Mouse (Mus musculus) kidney, adult 9 months (tissue): ENCODE measurements around the gene Zfand6.
A peak's percentile ranks its signal among the peaks of the same experiment; 100 is the strongest.

Experiments
- DNase-seq: peaks from one replicate; pipeline ENCODE4 v3.0.0; 2022

Gene Zfand6

DNA sequence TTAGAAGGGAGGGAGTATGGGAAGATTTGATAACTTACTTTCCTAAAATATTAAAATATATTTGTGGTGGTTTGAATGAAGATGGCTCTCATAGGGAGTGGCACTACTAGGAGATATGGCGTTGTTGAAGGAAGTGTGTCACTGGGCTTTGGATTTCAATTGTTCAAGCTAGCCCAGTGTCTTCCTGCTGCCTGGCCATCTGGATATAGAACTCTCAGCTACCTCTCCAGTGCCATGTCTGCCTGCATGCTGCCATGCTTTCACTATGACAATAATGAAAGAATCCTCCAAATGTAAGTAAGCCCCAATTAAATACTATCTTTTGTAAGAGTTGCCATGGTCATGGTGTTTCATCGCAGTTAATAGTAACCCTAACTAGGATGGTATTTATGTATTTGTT is 40.7 kb downstream of the Zfand6 start:
- DNase-seq = no peak

DNA sequence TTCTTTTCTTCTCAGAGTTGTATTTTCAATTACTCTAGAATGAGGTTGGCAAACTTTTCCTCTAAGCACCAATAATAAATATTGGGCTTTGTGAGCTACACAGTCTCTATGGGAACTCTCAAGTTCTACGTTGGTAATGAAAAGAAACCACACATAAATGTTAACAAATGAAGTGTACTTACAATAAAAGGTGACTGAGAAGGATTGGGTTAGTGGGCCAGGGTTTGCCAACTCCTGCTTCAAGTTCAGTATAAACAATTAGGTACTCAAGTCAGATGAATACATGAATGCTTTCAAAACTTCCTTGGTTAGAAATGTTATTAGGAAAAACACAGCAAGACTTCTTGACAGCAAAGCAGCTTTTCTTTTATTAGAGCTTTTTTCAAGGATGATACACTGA is 43.5 kb downstream of the Zfand6 start:
- no peak for DNase-seq

DNA sequence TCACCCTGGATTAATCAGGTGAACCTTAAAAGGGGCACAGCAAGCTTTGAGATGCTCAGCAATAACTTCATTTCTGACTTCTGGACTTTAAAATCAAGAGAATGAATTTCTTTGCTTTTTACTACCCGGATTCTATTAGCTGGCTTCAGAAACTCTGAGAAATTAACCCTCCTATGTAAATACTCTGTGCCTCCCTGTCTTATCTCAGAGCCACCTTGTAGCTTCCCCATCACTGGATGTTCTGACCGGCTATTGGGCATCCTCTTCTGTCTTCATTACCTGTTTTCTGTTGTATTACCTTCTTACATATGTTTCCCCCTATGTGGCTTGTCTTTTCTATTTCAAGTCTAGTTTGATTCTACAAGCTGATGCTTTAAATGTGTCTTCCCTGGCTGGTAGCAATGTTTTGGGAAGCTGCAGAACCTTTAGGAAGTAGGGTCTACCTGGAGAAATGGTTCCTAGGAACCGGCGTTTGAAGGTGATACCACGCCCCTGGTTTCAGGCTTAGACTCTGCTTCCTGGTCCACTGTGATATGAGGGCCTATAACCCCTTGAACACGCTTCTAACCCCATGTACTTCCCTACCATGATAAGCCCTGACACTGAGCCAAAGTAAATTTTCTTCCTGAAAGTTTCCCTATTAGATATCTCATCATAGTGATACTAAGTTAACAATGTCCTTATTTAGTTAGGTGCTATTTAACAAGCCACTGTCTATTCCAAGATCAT is 46.3 kb downstream of the Zfand6 start:
- DNase-seq = no peak

DNA sequence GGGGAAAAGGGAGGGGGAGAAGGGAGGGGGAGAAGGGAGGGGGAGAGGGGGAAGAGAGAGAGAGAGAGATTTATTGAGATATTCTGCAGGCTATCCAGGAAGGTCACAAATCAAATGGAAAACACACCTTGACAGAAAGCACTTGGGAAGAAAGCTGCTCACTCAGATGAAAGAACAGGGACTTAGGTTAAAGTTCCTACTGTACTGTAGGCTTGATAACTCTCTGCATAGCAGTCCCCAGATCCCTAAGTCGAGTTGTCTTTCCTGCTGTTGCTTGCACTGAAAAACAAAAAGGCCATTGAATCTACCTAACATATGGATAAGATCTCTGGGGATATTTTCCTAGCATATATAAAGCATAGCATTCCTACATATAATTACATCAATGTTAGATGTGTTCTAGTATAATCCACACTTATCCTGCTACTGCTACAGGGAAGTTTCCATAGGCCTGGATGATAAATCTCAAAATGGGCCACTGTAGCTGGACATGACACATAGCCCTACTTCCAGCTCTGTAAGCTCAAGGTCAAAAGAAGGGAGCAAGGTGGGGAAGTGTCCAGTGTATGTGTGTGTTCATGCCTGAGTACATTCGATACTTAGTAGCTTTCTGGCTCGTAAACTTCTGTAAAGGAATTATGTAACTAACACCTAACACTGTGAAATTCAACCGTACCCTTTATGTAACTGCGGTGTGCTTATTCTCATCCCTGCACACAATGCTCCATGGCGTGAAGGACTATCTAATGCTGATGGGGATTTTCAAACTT is 47.4 kb downstream of the Zfand6 start:
- peak; percentile 55 for DNase-seq

DNA sequence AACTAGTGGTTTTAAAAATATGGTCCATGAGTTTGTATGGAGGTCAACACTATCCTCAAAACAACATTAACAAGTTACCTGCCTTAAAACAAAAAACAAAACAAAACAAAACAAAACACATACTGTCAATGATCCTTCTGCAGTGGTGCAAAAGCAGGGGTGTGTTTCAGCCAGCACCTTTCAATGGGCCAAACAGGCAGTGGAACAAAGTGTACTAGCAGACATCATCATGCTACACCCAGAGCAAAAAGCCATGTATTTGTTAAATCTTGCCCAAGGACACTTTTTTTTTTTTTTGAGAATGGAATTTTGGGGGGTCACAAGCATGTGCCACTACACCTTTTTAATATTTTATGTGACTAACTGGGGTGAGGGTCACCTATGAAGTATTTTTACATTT is 52.8 kb downstream of the Zfand6 start:
- no peak for DNase-seq

DNA sequence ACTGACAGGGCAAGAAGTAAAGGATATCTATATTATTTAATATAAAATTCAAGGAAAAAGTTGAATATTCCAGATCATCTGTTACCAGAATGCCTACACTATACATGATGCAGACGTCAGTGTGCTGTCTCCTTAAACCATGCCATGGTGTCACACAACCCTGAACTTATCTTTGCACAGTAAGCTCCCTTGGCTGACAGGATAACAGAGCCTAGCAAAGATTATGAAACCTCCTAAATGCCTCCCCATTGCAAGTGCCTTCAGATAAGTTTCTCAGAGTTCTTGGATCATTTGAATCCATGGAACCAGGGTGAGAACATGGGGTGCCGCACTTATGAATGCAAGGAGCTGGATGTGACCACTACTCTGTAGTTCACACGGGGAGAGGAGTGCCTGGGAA is 57.9 kb downstream of the Zfand6 start:
- DNase-seq = no peak

DNA sequence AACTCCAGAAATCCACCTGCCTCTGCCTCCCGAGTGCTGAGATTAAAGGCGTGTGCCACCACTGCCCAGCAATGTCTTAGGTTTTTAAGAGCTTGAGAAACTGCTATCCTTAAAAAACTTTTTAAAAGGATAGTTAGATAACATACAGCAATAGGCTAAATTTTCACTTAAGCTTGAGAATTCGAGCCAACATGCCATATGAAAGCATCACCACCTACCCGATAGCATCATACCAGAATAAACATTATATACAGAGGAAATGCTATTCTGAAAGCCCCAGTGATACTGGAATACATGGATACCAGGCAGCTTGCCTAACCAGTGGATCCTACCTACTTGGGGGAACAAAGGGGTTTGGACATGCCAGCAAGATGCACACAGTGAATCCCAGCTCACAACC is 66.0 kb downstream of the Zfand6 start:
- no peak for DNase-seq

DNA sequence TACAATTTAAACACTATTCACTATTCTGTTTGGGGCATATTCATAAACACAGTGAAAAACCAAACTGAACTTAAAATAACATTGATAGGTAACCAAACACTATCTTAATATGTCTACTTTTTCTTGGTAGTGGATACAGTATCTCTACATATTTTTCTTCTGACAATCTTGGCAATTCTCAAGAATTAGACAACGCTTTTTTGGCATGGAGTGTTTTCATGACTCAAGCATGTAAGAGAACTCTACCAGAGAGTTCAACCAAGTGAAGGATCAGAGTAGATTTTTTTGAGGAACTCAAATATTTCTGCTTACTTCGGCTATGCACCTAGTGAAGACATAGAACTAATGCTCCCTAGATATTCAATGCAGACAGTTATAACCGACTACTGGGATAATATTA is 68.8 kb downstream of the Zfand6 start:
- no peak for DNase-seq

DNA sequence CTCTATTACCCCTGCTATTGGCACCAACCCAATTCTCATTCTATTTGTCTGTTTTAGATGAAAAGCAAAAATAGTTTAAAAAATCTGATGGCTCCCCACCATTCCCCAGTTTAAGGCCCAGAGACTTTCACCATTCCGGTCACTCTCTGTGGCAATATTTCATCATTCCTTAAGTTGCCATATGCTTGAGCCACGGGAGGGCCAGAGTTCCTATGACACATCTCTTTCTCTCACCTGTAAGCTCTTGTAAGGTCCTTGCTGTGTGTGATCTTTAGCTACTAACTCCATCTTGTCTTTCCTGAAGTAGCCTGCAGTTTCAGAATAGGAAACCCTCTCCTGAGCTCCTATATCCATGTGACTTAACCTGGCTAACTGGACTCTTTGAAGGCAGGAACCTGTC is 70.8 kb downstream of the Zfand6 start:
- DNase-seq = no peak

DNA sequence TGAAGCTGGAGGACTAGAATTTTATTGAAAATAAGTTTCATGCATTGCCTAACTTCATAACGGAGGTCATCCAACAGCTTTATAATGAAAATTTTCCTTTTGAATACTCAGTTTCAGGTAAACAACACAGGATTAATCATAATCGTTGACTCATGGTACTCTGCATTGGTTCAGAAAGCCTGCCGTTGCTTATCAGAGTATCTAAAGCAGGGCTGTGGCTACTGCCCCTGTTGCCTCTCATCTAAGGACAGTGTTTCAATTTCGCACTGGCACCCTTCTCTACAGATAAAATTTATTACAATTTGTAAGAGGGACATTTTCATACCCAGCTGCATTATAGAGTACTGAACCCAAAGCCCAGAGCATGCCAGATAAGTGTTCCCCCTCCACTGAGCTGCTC is 77.3 kb downstream of the Zfand6 start:
- no peak for DNase-seq

DNA sequence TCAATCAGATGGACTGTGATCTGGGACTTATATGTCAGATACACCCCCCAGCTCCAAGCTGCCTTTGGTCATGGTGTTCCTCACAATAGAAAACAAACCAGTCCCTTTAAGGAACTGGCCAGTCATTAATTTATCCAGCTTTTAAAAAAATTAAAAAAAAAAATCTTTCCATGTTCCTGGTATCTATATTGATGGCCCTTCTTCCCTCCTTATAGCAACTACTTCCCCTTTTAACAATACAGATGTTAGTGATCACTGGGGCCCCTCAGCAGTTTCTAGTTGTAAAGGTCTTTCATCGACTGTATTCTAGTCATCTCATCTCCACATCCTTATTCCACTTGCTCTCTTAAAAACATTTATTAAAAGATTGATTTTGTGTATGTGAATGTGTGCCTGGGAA is 78.2 kb downstream of the Zfand6 start:
- no peak for DNase-seq

DNA sequence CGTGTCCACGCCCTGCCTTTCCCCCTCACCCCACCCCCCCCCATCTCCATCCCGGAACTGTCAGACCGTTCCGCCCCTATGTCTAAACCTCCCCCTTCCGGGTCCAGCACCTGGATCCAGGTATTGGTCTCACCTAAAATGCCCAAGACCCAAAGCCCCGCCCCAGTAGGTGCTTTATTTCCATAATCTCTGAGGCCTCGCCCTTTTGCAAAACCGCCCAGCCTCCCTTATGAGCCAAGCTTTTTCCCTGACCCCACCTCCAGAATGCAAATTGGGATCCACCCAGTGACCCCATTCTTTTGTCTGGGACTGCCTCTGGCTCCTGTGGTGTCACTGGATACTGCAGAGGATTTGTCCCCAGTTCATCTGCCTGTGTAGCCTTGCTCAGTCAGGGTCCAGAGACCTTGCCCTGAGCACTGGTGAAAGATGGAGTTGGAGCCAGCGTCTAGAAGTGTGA is 83.4 kb downstream of the Zfand6 start, which contains the start of gene Fah:
TSS of gene Fah (minus strand) at position 430 of the 457 bp plus-strand sequence.
- DNase-seq = peak; percentile 89

DNA sequence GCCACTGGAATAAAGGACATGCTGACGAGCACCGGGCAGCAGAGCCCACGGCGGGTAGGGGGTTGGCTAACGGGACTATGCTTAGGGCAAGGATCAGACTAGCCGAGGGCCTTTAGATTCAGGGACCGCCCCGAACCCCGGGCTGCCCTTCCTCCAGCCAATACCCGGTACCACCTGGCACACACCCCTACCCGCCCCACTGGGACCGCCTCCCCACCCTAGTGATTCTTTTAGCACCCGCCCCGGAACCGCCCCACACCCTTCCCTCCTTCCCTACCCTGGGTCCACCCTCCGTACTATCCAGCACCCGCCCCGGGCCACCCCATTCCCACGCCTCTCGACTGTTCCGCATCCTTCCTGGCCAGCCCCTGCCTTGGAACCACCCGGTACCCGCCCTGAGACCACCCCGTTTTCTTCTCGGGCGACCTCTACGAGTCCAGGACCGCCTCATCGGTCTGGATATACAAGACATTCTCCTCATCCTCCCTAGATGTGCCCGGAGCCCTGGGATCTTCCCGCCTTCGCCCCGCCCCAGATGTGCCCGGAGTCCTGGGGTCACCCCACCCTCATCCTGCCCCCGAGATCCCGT is 84.0 kb downstream of the Zfand6 start:
- DNase-seq = peak; percentile 96

DNA sequence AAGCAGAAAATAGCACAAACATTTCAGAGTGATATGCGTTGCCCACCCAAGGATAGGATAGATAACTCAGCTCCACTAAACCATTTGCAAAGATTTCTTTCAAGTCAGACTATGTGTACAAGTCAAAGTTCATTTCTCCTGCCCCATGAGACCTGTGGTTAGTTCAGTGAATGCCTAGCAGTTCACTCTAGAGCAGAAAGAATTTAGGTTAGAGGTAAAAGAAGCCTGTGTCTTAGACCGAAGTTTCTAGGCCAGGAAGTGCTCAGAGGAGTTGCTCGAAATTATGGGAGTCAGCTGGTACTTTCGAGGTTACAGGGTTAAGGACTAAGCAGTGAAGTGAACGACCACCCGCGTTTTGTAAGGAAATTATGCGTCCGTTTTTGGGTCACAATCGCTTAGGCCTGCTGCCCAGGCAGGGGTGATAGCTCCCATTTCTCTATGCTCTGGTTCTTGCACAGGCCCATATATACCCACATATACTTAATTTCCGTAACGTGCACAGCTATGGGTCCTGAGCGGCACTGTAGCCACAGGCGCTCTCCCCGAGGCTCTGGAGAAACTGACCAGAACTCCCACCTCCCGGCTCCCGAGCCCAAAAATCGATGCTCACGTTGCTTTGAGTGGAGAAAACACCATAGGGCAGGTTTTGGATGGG is 84.6 kb downstream of the Zfand6 start:
- DNase-seq = peak; percentile 56

DNA sequence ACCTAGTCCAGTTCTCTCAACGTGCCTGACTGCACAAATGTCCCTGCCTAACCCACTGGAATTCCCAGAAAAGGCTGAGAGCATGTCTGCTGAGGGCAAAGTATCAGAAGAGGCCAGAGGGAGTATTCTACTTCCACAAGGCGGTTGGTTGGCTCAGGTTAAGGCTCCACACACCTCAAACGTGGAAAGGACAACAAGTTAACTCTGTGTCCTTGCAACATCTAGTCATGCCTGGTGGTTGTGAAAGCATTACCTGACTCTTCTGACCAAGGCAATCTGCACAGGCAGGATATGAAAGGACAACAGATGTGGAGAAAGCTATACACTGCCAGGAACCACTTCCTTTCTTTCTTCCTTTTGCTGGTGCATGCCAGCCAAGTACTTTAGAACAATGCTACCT is 85.3 kb downstream of the Zfand6 start:
- DNase-seq = peak; percentile 92

DNA sequence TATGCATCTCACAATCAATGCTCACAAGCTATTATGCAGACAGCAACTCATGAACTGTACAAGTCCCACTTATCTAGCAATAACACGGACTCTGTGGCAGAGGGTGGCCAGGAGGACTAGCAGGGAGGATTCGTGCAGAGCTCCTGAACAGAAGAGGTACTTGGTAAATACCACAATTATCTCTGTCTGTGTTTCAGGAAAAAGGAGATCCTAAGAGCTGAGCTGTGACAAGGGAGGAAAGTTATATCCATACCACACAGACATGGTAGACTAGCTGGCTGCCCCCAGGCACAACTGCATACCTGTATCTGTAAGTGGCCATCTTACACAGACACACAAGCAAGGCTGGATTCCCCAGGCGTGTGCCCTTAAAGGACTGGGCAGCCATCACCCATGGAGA is 88.4 kb downstream of the Zfand6 start:
- no peak for DNase-seq

DNA sequence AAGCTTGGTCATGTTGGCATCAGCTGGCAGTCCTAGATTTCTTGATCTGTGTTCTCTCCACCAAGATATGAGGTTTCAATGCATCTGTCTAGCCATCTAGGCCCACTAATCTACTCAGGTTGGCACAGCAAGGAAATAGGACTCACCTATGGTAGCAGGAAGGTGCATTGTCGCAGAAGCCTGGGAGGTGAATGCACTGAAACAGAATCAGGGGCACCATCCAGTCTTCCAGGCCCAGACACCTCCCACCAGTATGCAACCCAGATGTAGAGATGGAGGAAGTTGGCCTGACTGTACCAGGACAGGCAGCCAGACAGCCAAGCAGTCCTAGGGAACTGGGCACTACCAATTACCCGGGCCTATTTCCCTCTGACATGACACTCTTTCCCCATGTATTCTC is 89.1 kb downstream of the Zfand6 start:
- no peak for DNase-seq

DNA sequence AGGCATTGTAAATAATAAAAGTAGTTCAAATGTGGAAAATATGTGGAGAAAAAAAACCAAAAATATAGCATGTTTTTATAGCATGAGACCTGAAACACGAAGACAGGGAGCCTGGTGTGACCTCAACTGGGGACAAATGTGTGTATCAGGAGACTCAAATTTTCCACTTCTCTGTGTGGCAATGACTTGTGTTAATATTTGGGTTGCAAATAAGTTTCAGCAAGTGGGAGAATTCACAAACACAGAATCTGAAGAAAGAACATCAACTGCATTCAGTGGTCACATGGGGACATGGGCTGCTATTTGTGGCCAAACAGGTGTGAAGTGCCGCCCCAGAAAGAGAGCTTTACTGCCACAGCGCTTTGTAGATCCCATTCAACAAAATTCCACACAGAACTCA is 93.1 kb downstream of the Zfand6 start:
- no peak for DNase-seq

DNA sequence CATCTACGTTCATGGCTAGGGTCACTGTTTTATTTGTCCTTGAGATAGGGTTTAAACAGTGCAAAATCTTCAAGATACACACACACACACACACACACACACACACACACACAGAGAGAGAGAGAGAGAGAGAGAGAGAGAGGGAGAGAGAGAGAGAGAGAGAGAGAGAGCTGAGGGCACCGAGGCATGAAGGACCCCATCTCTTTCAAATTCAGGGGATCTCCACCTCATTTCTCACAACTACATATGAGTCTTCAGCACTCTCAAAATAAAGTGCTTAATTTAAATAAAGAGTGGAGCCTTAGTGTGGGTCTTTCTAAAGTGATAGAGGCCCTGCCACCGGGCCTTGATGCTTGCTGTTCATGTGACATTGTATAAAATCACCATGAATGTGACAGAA is 93.8 kb downstream of the Zfand6 start:
- no peak for DNase-seq

DNA sequence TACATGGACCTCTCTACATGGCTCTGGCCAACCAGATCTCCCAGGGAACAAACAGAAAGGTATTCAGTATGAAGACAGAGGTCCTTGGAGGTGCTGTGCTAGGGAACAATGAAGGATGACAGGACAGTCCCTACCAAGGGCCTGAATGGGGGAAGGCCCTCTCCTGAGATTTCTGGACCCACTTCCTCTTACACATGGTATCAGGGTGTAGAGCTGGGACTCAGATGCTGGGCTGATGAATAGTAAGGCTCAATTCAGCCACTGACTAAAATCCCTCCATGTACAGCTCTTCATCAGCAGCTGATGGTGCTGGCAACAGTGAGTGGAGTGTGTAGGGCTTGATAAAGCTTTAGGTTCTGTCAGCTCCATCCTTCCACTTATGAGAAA is 94.8 kb downstream of the Zfand6 start:
- no peak for DNase-seq

DNA sequence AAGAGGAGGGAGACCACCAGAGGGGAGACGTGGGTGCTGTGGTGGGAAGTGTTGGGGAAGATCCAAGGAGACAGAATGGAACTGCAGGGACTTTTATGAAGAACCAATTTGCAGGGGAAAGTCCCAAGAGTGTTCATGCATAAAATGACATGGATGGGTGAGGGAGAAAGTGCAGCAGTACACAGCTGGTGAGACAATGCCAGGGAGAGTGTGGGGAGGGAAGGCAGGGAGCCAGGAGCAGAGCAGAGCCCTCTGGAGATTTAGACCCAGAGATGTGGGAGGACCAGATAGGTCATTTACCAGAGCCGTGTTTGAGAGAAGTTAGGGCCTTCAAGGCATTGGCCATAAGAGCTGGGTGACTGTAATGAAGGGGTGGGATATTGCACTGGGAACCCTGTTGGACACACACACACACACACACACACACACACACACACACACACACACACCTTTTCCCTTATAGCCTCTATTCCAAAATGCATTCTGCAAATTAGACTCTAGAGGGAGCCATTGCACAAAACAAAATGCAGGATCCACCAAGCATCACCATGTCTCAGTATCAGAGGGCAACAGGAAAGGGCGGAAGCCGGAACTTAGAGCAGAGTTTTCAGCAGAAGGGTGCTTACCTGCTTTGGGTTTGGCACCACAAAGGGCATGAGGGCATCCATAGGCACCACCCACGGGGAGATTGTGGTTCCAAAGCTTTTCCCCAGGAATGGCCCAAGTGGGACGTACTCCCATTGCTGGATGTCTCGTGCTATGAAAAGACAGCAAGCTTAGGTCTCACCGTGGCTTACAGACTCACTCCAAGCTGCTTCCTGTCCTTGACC is 95.5 kb downstream of the Zfand6 start:
- peak; percentile 65 for DNase-seq

DNA sequence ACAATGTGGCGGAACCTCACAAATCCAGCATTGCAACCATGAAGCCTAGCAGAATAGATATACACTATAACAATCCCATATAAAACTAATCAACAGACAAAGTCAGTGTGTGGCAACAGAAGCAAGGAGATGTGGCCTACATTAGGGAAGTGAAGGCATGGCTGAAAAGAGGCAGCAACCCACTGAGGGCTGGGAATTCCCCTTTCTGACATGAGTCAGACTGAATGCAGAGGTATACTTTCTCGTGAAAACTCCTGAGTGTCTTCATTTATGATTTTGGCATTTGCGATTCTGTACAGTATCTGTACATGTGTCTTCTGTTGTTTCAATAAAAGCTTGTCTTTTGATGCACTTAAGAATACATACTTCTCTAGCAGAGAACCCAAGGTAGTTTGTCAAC is 98.4 kb downstream of the Zfand6 start:
- no peak for DNase-seq

DNA sequence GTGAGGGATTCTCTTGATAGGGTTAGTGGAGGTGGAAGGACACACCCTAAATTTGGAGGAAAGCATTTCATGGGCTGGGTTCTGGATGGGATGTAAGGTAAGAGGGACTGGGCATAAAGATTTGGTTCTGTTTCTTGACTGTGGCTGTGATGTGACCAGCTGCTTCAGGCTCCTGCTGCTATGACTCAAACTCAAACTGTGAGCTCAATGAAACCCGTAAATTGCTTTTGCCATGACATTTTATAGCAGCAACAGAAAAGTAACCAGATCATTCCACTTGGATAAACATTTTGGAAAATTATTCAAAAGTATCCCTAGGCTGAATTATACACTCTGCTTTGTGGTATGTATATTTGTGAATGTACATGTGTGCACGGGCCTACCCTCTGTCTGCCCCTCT is 99.1 kb downstream of the Zfand6 start:
- DNase-seq = no peak
